Mouse (Mus musculus) adrenal gland, postnatal 36 days (tissue): ENCODE data around the gene Klk6. TPM values are rescaled to one million over a fixed set of nuclear protein-coding genes. Genes with fewer than 3 reads are reported as not detected.

ENCODE experiments used
- DNase-seq, 2 experiments: peaks; one replicate each; pipeline ENCODE4 v3.0.0; 2021; ENCODE audit warnings: mixed read lengths in 1 of 2
- total RNA-seq, 2 experiments: library from RNA; stranded (reverse); gene quantifications; 2 replicates each; pipeline ENCODE4 v1.2.3; 2021

The Klk6 gene
- total RNA-seq, 2 experiments from 2014 or later: not detected

- no peak for DNase-seq
Measured at GRCm38 (mm10) chr7:43821581-43821980, 2.7 kb upstream of the Klk6 start.

DNA sequence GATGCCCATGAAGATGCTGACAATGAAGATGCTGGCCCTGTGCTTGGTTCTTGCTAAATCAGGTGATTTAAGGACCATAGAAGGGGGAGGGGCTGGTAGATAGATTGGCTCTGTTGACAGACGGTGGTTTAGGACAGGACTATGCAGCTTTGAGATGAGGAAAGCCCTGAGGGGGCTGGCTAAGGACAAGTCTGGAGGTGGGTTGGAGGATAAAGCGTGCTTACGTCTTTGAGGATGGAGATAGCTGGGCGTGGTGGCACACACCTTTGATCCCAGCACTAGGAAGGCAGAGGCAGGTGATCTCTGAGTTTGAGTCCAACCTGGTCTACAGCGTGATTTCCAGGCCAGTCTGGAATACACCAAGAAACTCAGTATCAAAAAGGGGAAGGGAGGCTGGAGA lies 1.8 kb downstream of the Klk6 start:
- no peak for DNase-seq

DNA sequence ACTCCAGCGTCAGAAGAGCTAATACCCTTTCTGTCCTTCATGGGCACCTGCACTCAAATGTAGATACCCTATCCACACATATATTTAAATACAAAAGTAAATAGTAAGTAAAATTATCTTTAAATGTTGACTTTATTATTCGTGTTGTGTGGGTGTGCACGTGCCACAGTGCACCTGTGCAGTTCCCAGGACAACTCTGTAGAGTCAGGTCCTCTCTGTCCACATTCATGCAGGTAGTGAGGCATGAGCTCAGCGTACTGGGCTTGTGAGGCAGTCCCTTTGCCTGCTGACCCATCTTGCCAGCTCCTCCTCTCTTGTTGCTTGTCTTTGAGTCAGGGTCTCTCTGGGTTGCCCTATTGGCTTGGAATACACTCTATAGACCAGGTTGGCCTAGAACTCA lies 3.4 kb downstream of the Klk6 start:
- DNase-seq: no peak

DNA sequence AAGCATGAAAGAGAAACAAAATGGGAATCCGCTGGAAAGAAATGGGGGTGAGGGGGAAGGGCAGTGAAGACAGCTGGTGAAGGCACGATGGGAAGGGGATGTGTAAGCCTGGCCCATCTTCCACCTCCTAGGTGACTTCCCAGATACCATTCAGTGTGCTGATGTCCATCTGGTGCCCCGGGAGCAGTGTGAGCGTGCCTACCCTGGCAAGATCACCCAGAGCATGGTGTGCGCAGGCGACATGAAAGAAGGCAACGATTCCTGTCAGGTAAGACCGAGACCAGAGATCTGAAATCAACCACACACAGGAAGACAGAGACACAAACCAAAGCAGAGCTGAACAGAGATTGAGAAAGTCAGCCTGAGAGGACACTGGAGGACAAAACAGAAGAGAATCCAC lies 4.7 kb downstream of the Klk6 start:
- no peak for DNase-seq

DNA sequence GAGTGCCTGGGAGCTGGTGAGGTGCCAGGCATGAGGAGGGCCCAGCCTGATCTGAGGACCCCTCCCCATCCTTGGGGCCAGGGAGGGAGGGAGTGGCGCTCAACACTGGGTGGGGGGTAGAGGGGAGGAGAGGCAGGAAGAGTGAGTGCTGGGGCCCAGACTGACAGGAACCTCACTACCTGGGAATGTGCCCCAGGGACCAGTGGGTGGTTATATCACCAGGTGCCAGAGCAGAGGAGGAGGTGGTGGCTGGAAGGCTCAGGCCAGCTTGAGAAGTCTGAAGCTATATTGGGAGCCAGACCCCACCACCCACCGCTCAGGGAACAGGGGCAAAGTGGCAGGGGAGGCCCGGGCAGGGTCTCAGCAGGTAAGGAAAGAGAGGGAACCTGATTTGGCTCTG lies 17.4 kb downstream of the Klk6 start, which contains the start of gene Klk5:
Gene Klk5, plus strand, starts transcription at position 271 of the 400 bp plus-strand sequence.
- DNase-seq: no peak

DNA sequence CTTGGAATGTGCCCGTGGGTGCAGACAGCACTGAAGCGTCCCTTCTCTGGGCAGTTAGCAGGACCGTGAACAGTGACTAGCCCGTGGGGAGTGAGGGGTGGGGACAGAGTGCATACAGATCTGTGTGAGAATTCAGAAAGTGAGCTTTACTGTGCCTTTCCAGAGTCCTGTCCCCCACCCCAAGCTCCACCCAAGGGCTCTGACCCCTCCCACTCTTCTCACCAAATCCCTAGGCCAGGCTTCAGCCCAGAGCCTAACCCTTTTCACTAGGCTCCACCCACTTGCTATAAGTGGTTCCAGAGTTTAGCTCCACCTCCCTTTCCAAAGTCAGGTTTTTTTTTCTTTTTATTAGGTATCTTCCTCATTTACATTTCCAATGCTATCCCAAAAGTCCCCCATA lies 19.5 kb downstream of the Klk6 start:
- DNase-seq: no peak

GRCm38 (mm10) chr7:43851616-43852015 lies 27.3 kb downstream of the Klk6 start:
- DNase-seq: no peak

GRCm38 (mm10) chr7:43854642-43855380 lies 30.5 kb downstream of the Klk6 start:
- DNase-seq: no peak

- DNase-seq: no peak
Measured at GRCm38 (mm10) chr7:43855709-43856108, 31.4 kb downstream of the Klk6 start.

GRCm38 (mm10) chr7:43856307-43856706 lies 32.0 kb downstream of the Klk6 start:
- DNase-seq: no peak

GRCm38 (mm10) chr7:43857501-43857900 lies 33.2 kb downstream of the Klk6 start:
- no peak for DNase-seq

- no peak for DNase-seq
Measured at GRCm38 (mm10) chr7:43860411-43860810, 36.1 kb downstream of the Klk6 start.

GRCm38 (mm10) chr7:43873237-43873636 lies 48.9 kb downstream of the Klk6 start:
- peak; percentile 77 to 82 for DNase-seq

- no peak for DNase-seq
Measured at GRCm38 (mm10) chr7:43873674-43874073, 49.4 kb downstream of the Klk6 start.

- no peak for DNase-seq
Measured at GRCm38 (mm10) chr7:43874868-43875375, 50.6 kb downstream of the Klk6 start.

DNA sequence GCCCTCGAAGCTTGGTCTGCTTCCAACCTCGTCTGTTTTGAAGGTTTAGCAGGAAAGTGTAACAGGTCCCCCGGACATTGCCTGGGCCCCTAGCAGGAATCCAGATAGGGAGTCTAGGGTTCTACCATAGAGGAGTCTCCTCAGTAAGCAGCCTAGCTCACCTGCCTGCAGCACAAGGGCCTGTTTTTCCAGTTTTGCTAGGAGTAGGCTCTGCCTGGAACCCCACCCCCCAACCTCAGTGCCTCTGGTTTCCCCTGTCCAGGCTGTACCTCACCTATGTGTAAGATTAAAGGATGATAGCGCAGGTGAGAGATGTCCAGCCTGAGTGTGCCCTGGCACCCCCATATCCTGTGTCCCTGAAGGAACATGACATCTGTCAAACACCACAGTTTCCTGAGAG lies 52.1 kb downstream of the Klk6 start:
- DNase-seq: no peak

GRCm38 (mm10) chr7:43878281-43878680 lies 54.0 kb downstream of the Klk6 start:
- no peak for DNase-seq

DNA sequence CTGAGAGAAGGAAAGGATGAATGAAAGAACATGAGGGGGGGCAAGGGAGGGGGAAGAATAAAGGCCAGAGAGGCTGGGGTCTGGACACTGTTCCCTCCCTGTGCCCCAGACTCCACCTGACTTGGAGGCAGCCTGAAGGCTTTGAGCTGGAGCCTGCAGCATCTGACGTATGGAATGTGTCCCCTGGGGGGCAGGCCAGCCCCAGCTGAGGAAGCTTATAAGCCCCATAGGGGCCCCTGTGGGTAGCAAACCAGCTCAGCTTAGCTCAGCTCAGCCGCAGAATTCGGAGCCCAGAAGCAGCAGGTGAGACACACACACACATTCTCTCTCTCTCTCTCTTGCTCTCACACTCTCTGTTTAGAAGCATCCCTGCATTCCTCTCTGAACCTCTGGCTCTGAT lies 56.6 kb downstream of the Klk6 start, which contains the start of gene Klk4:
Gene Klk4, plus strand, starts transcription at position 249 of the 400 bp plus-strand sequence.
- no peak for DNase-seq

Other genes with a start within 250 kb of the Klk6 start
- gene Zfp719, start 244.9 kb upstream of the Klk6 start, total RNA-seq: 10 to 100 TPM; 16.4 to 19.9 TPM
- under 1 TPM in 1 of 2 experiments, not detected in 1; 0.26 TPM for gene Zfp819, start 217.3 kb upstream of the Klk6 start, total RNA-seq
- not detected for gene Ceacam18, start 189.8 kb upstream of the Klk6 start, total RNA-seq
- gene Siglece, start 164.3 kb upstream of the Klk6 start, total RNA-seq: 1 to 10 TPM; 2.4 to 3.6 TPM
- gene Ctu1, start 152.5 kb upstream of the Klk6 start, total RNA-seq: 10 to 100 TPM; 11.2 to 14.6 TPM
- not detected for gene Klk14, start 134.1 kb upstream of the Klk6 start, total RNA-seq
- gene Klk13, start 111.9 kb upstream of the Klk6 start, total RNA-seq: not detected
- gene Klk12, start 55.6 kb upstream of the Klk6 start, total RNA-seq: not detected
- not detected for gene Klk11, start 49.9 kb upstream of the Klk6 start, total RNA-seq
- gene Klk10, start 43.5 kb upstream of the Klk6 start, total RNA-seq: under 1 TPM; 0.23 to 0.33 TPM
- gene Klk9, start 32.6 kb upstream of the Klk6 start, total RNA-seq: not detected
- 1 to 10 TPM; 1.1 to 2.3 TPM for gene Klk8, start 26.9 kb upstream of the Klk6 start, total RNA-seq
- gene Klk7, start 13.2 kb upstream of the Klk6 start, total RNA-seq: not detected
- not detected for gene Klk5, start 17.5 kb downstream of the Klk6 start, total RNA-seq
- not detected for gene Klk4, start 56.7 kb downstream of the Klk6 start, total RNA-seq
- not detected for gene Klk15, start 109.2 kb downstream of the Klk6 start, total RNA-seq
- gene Klk1b8, start 126.2 kb downstream of the Klk6 start, total RNA-seq: not detected
- gene Klk1b1, start 142.3 kb downstream of the Klk6 start, total RNA-seq: not detected
- gene Klk1b9, start 151.6 kb downstream of the Klk6 start, total RNA-seq: not detected
- gene Klk1b11, start 171.4 kb downstream of the Klk6 start, total RNA-seq: not detected
- not detected for gene Klk1b26, start 187.7 kb downstream of the Klk6 start, total RNA-seq
- gene Klk1b27, start 227.8 kb downstream of the Klk6 start, total RNA-seq: not detected